In genomic region chr14:64586386-64586859, GRCm38 (mm10) we compare ENCODE assay signal across 10 mouse cellular contexts.
DNase-seq lines count a peak whose midpoint lies in the region; ATAC-seq lines count a peak whose summit lies in the region.
"Had no signal": no experiment of that assay in that cellular context is flagged by ENCODE, and none has a peak within 500 bp of the region (broad histone marks: within the 10 kb centered on the region; RNA-seq: fewer than 3 reads in every experiment).

No protein-coding gene starts in this region.

- H3K9me3 ChIP-seq in kidney, embryonic 14.5 days (ENCODE audit: control insufficient read depth, low read length) = no peaks in the 10 kb centered on the region
- H3K9me3 ChIP-seq in embryonic facial prominence, embryonic 14.5 days (ENCODE audit: control insufficient read depth, low read length) = no peaks in the 10 kb centered on the region
- no peaks in the 10 kb centered on the region for H3K9me3 ChIP-seq in intestine, embryonic 15.5 days
- H3K9me3 ChIP-seq in neural tube, embryonic 13.5 days = no peaks in the 10 kb centered on the region

- ATAC-seq in kidney, embryonic 14.5 days (ENCODE audit: low FRiP score, low TSS enrichment) = no peak
- ATAC-seq in embryonic facial prominence, embryonic 14.5 days (ENCODE audit: low read depth) = no peak
- ATAC-seq in intestine, embryonic 15.5 days = no peak
- ATAC-seq in neural tube, embryonic 13.5 days (ENCODE audit: low read depth) = peak; percentile 5; the same call in 1 of the 2 replicates
- ATAC-seq in erythroid progenitor cell, adult 5-6 weeks (replicated peaks; ENCODE audit: low FRiP score, poor library complexity, severe bottlenecking) = no peak

- peaks cover 20% of the 10 kb centered on the region; the same call in 1 of the 2 replicates for H3K4me1 ChIP-seq in kidney, embryonic 14.5 days (ENCODE audit: control insufficient read depth, insufficient read depth, low read length)
- peaks cover 16% of the 10 kb centered on the region for H3K4me1 ChIP-seq in embryonic facial prominence, embryonic 14.5 days (ENCODE audit: control insufficient read depth, insufficient read depth, low read length)
- H3K4me1 ChIP-seq in intestine, embryonic 15.5 days (replicated peaks) = peaks cover 18% of the 10 kb centered on the region
- peaks cover 50% of the 10 kb centered on the region for H3K4me1 ChIP-seq in neural tube, embryonic 13.5 days (replicated peaks)

- no peak overlapping the region for H3K4me2 ChIP-seq in kidney, embryonic 14.5 days (replicated peaks; ENCODE audit: low read depth, low read length)
- peak overlapping the region; percentile 80 for H3K4me2 ChIP-seq in embryonic facial prominence, embryonic 14.5 days (ENCODE audit: low read depth, low read length)
- peak overlapping the region; percentile 88 for H3K4me2 ChIP-seq in intestine, embryonic 15.5 days (replicated peaks)
- H3K4me2 ChIP-seq in neural tube, embryonic 13.5 days = peak overlapping the region; percentile 93

- no peak for DNase-seq in kidney, postnatal 14 days
- DNase-seq in embryonic facial prominence, embryonic 14.5 days (ENCODE audit: low spot score) = no peak
- no peak for DNase-seq in ovary, adult 18-20 months (ENCODE audit: low spot score)
- no peak for DNase-seq in embryo, embryonic 9.5 days (ENCODE audit: extremely low spot score)
- DNase-seq: kidney, adult 9 months; thymus, adult 18-20 months had no signal

- H3K9ac ChIP-seq in kidney, embryonic 14.5 days (ENCODE audit: low read depth, low read length) = no peak overlapping the region
- H3K9ac ChIP-seq in embryonic facial prominence, embryonic 14.5 days (ENCODE audit: low read depth, low read length) = no peak overlapping the region
- no peak overlapping the region for H3K9ac ChIP-seq in intestine, embryonic 15.5 days
- H3K9ac ChIP-seq in neural tube, embryonic 13.5 days = peak overlapping the region; percentile 99

- H3K27ac ChIP-seq in kidney, embryonic 14.5 days (ENCODE audit: low read depth, low read length) = no peak overlapping the region
- H3K27ac ChIP-seq in embryonic facial prominence, embryonic 14.5 days (replicated peaks; ENCODE audit: low read depth, low read length) = no peak overlapping the region; the same call in 1 of the 2 replicates
- no peak overlapping the region for H3K27ac ChIP-seq in intestine, embryonic 15.5 days
- peak overlapping the region; percentile 100 for H3K27ac ChIP-seq in neural tube, embryonic 13.5 days (replicated peaks)

- WGBS in kidney, embryonic 14.5 days = 4% methylated on average over 12 of the region's 12 CpGs
- WGBS in embryonic facial prominence, embryonic 14.5 days = 5% methylated on average over 12 of the region's 12 CpGs
- 9% methylated on average over 12 of the region's 12 CpGs for WGBS in intestine, embryonic 15.5 days
- WGBS in neural tube, embryonic 13.5 days = 2% methylated on average over 12 of the region's 12 CpGs

- H3K4me3 ChIP-seq in kidney, embryonic 14.5 days (ENCODE audit: low read length) = peak overlapping the region; percentile 43; the same call in 1 of the 2 replicates
- peak overlapping the region; percentile 47 for H3K4me3 ChIP-seq in embryonic facial prominence, embryonic 14.5 days (ENCODE audit: low read depth, low read length)
- 0 out of 2 replicates have a peak overlapping the region, but pooled peaks have one; percentile 44 for H3K4me3 ChIP-seq in intestine, embryonic 15.5 days (replicated peaks)
- peak overlapping the region; percentile 82 for H3K4me3 ChIP-seq in neural tube, embryonic 13.5 days

- peaks cover 97% of the 10 kb centered on the region for H3K27me3 ChIP-seq in kidney, embryonic 14.5 days (ENCODE audit: control insufficient read depth, insufficient read depth, low read length)
- H3K27me3 ChIP-seq in embryonic facial prominence, embryonic 14.5 days (replicated peaks; ENCODE audit: control insufficient read depth, insufficient read depth, low read length) = peaks cover 96% of the 10 kb centered on the region
- peaks cover 82% of the 10 kb centered on the region for H3K27me3 ChIP-seq in intestine, embryonic 15.5 days (replicated peaks)
- H3K27me3 ChIP-seq in neural tube, embryonic 13.5 days = no peaks in the 10 kb centered on the region; the same call in 1 of the 2 replicates

- H3K36me3 ChIP-seq in kidney, embryonic 14.5 days (ENCODE audit: control insufficient read depth, insufficient read depth, low read length) = no peaks in the 10 kb centered on the region
- H3K36me3 ChIP-seq in embryonic facial prominence, embryonic 14.5 days (ENCODE audit: control insufficient read depth, insufficient read depth, low read length) = no peaks in the 10 kb centered on the region
- no peaks in the 10 kb centered on the region for H3K36me3 ChIP-seq in intestine, embryonic 15.5 days
- peaks cover 16% of the 10 kb centered on the region; the same call in 1 of the 2 replicates for H3K36me3 ChIP-seq in neural tube, embryonic 13.5 days
